Mouse (Mus musculus): ENCODE measurements around the gene Btd. TPM values are rescaled to one million over a fixed set of nuclear protein-coding genes. Genes with fewer than 3 reads are reported as not detected.

The Btd gene
- polyA plus RNA-seq, 1 experiment from 2014 or later: 18.4 TPM

- no peaks in the 10 kb centered on the region for H3K36me3 ChIP-seq (ENCODE audit: control insufficient read depth, insufficient read depth, low read length)
- DNase-seq (ENCODE audit: low spot score) (no peak), ATAC-seq (ENCODE audit: low FRiP score) (no peak)
- H3K9ac ChIP-seq (ENCODE audit: low read depth, low read length): no peak overlapping the region
- no peak overlapping the region for H3K4me3 ChIP-seq (ENCODE audit: low read depth, low read length)
- no peak overlapping the region for H3K27ac ChIP-seq (ENCODE audit: low read depth, low read length)
- no peaks in the 10 kb centered on the region for H3K9me3 ChIP-seq (ENCODE audit: control insufficient read depth, low read length)
- H3K27me3 ChIP-seq (ENCODE audit: control insufficient read depth, insufficient read depth, low read length): no peaks in the 10 kb centered on the region
- WGBS: 96% methylated on average over 1 of the region's 2 CpGs
- no peaks in the 10 kb centered on the region for H3K4me1 ChIP-seq (replicated peaks; ENCODE audit: control insufficient read depth, insufficient read depth, low read length)
- H3K4me2 ChIP-seq (replicated peaks; ENCODE audit: low read depth, low read length): no peak overlapping the region
Observed at GRCm38 (mm10) chr14:31683610-31684009, 42.8 kb downstream of the Btd start.

DNA sequence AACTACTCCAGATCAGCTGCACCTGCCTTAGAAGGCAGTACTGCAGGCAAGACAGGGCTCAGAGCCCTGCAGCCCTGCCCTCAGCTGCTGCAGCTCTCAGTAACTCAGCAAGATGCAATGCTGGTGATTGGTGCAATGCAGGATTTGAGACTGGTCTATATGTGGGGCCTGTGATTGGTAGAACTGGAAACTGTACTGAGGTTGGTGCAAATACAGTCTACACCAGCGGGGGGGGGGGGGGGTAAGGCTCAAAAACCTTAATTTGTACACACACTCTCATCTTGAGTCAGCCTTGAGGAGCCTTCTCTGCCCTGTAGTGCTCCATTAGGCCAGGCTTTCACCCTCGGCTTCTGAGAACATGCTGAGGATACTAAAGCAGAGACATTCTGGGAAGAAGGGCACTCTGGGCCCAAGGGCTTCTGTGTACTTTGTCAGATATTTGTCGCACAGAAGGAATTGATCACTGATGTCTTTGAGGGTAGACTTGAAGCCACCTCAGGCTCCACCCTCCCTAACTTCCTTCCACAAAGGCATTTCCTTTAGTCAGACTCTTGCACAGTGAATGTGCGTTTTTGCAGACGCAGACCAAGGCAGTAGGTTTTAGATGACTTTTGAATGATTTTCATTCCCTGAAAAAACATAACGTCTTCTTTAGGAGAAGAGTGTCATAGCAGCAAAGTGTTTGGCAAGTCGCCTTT, 43.7 kb downstream of the Btd start:
- Histone ChIP-seq H3K36me3 (ENCODE audit: control insufficient read depth, insufficient read depth, low read length) (no peaks in the 10 kb centered on the region), H3K4me3 (ENCODE audit: low read depth, low read length) (no peak overlapping the region), H3K27me3 (ENCODE audit: control insufficient read depth, insufficient read depth, low read length) (no peaks in the 10 kb centered on the region), H3K9me3 (ENCODE audit: control insufficient read depth, low read length) (no peaks in the 10 kb centered on the region), H3K9ac (ENCODE audit: low read depth, low read length) (no peak overlapping the region), H3K4me1 (replicated peaks; ENCODE audit: control insufficient read depth, insufficient read depth, low read length) (no peaks in the 10 kb centered on the region), H3K27ac (ENCODE audit: low read depth, low read length) (no peak overlapping the region), H3K4me2 (replicated peaks; ENCODE audit: low read depth, low read length) (no peak overlapping the region)
- 72% methylated on average over 7 of the region's 7 CpGs for WGBS
- ATAC-seq (ENCODE audit: low FRiP score) (no peak), DNase-seq (ENCODE audit: low spot score) (no peak)

DNA sequence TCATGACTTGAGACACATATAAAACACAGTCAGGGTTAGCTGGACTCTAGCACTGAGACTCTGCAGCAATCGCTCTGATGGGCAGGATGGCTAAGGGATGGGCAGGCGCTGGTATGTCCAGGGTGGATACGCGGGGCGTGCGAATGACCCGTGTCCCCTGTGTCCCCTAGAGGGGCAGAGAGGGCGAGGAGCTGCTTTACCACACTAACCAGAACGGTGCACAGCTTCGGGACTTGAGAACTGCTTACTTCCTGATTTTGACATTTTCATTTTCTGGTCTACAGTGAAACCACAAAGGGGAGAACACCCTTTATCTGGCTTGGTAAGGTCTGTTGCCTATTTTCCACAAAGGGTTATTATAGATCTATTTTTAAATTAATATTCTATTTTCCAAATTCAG, 44.9 kb downstream of the Btd start:
- H3K4me1 ChIP-seq (replicated peaks; ENCODE audit: control insufficient read depth, insufficient read depth, low read length): no peaks in the 10 kb centered on the region
- no peak overlapping the region for H3K27ac ChIP-seq (ENCODE audit: low read depth, low read length)
- ATAC-seq (ENCODE audit: low FRiP score) (no peak), DNase-seq (ENCODE audit: low spot score) (no peak)
- no peak overlapping the region for H3K4me3 ChIP-seq (ENCODE audit: low read depth, low read length)
- H3K9me3 ChIP-seq (ENCODE audit: control insufficient read depth, low read length): no peaks in the 10 kb centered on the region
- H3K27me3 ChIP-seq (ENCODE audit: control insufficient read depth, insufficient read depth, low read length): no peaks in the 10 kb centered on the region
- no peak overlapping the region for H3K9ac ChIP-seq (ENCODE audit: low read depth, low read length)
- WGBS: 84% methylated on average over 10 of the region's 10 CpGs
- H3K36me3 ChIP-seq (ENCODE audit: control insufficient read depth, insufficient read depth, low read length): no peaks in the 10 kb centered on the region
- H3K4me2 ChIP-seq (replicated peaks; ENCODE audit: low read depth, low read length): no peak overlapping the region

DNA sequence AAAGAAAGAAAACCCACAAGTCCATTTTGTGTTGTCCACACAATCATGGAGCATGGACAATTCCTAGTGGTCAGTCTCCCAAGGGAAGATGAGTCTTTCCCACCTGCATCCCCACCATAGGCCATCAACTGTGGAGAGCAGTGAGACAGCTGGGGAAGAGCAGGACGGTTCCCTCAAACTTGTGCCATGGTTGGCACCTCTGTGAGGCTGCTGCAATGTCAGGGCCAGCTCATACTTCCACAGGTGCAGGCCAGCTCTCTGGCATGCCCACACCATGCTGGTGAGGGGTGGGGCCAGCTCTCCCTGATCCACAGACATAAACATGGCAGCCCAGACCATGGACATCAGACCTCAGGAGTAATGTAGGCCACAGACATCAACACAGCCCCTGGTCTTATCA, 45.4 kb downstream of the Btd start:
- no peaks in the 10 kb centered on the region for H3K27me3 ChIP-seq (ENCODE audit: control insufficient read depth, insufficient read depth, low read length)
- ATAC-seq (ENCODE audit: low FRiP score) (no peak), DNase-seq (ENCODE audit: low spot score) (no peak)
- H3K4me1 ChIP-seq (replicated peaks; ENCODE audit: control insufficient read depth, insufficient read depth, low read length): no peaks in the 10 kb centered on the region
- H3K4me3 ChIP-seq (ENCODE audit: low read depth, low read length): no peak overlapping the region
- no peaks in the 10 kb centered on the region for H3K36me3 ChIP-seq (ENCODE audit: control insufficient read depth, insufficient read depth, low read length)
- no peak overlapping the region for H3K27ac ChIP-seq (ENCODE audit: low read depth, low read length)
- no peaks in the 10 kb centered on the region for H3K9me3 ChIP-seq (ENCODE audit: control insufficient read depth, low read length)
- no peak overlapping the region for H3K4me2 ChIP-seq (replicated peaks; ENCODE audit: low read depth, low read length)
- no peak overlapping the region for H3K9ac ChIP-seq (ENCODE audit: low read depth, low read length)
- WGBS: 92% methylated on average over 1 of the region's 1 CpGs

GRCm38 (mm10) chr14:31692536-31692935, 51.7 kb downstream of the Btd start:
- Histone ChIP-seq H3K9me3 (ENCODE audit: control insufficient read depth, low read length) (no peaks in the 10 kb centered on the region), H3K4me1 (replicated peaks; ENCODE audit: control insufficient read depth, insufficient read depth, low read length) (no peaks in the 10 kb centered on the region), H3K4me2 (replicated peaks; ENCODE audit: low read depth, low read length) (no peak overlapping the region), H3K9ac (ENCODE audit: low read depth, low read length) (no peak overlapping the region), H3K27me3 (ENCODE audit: control insufficient read depth, insufficient read depth, low read length) (no peaks in the 10 kb centered on the region), H3K27ac (ENCODE audit: low read depth, low read length) (no peak overlapping the region), H3K36me3 (ENCODE audit: control insufficient read depth, insufficient read depth, low read length) (no peaks in the 10 kb centered on the region), H3K4me3 (ENCODE audit: low read depth, low read length) (no peak overlapping the region)
- DNase-seq (ENCODE audit: low spot score): no peak
- ATAC-seq (ENCODE audit: low FRiP score): no peak
- WGBS: 91% methylated on average over 6 of the region's 6 CpGs

GRCm38 (mm10) chr14:31696206-31696984, 55.6 kb downstream of the Btd start:
- no peak overlapping the region for H3K4me3 ChIP-seq (ENCODE audit: low read depth, low read length)
- ATAC-seq (ENCODE audit: low FRiP score) (no peak), DNase-seq (ENCODE audit: low spot score) (no peak)
- H3K4me2 ChIP-seq (replicated peaks; ENCODE audit: low read depth, low read length): no peak overlapping the region
- no peaks in the 10 kb centered on the region for H3K4me1 ChIP-seq (replicated peaks; ENCODE audit: control insufficient read depth, insufficient read depth, low read length)
- H3K9me3 ChIP-seq (ENCODE audit: control insufficient read depth, low read length): no peaks in the 10 kb centered on the region
- WGBS: 90% methylated on average over 9 of the region's 9 CpGs
- H3K9ac ChIP-seq (ENCODE audit: low read depth, low read length): no peak overlapping the region
- H3K36me3 ChIP-seq (ENCODE audit: control insufficient read depth, insufficient read depth, low read length): no peaks in the 10 kb centered on the region
- no peak overlapping the region for H3K27ac ChIP-seq (ENCODE audit: low read depth, low read length)
- no peaks in the 10 kb centered on the region for H3K27me3 ChIP-seq (ENCODE audit: control insufficient read depth, insufficient read depth, low read length)

DNA sequence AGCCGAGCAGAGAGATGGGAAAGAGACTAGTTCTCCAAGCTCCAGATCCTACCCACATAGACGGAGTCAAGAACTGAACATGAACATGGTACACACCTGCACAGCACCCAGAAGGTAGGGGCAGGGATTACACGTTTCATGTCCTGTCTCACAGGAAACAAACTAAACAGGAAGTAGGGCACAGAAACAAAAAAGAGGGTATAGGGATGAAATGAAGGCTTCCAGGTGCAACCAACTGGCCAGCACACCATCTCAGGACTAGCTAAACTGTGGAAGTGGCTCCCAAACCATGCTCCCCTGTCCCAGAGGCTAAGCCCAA, 56.1 kb downstream of the Btd start:
- ATAC-seq (ENCODE audit: low FRiP score) (no peak), DNase-seq (ENCODE audit: low spot score) (no peak)
- WGBS: 89% methylated on average over 3 of the region's 3 CpGs
- Histone ChIP-seq H3K4me1 (replicated peaks; ENCODE audit: control insufficient read depth, insufficient read depth, low read length) (no peaks in the 10 kb centered on the region), H3K9me3 (ENCODE audit: control insufficient read depth, low read length) (no peaks in the 10 kb centered on the region), H3K9ac (ENCODE audit: low read depth, low read length) (no peak overlapping the region), H3K4me2 (replicated peaks; ENCODE audit: low read depth, low read length) (no peak overlapping the region), H3K27me3 (ENCODE audit: control insufficient read depth, insufficient read depth, low read length) (no peaks in the 10 kb centered on the region), H3K36me3 (ENCODE audit: control insufficient read depth, insufficient read depth, low read length) (no peaks in the 10 kb centered on the region), H3K4me3 (ENCODE audit: low read depth, low read length) (no peak overlapping the region), H3K27ac (ENCODE audit: low read depth, low read length) (no peak overlapping the region)

GRCm38 (mm10) chr14:31697346-31697745, 56.5 kb downstream of the Btd start:
- H3K4me3 ChIP-seq (ENCODE audit: low read depth, low read length): no peak overlapping the region
- H3K27me3 ChIP-seq (ENCODE audit: control insufficient read depth, insufficient read depth, low read length): no peaks in the 10 kb centered on the region
- no peaks in the 10 kb centered on the region for H3K9me3 ChIP-seq (ENCODE audit: control insufficient read depth, low read length)
- H3K36me3 ChIP-seq (ENCODE audit: control insufficient read depth, insufficient read depth, low read length): no peaks in the 10 kb centered on the region
- H3K9ac ChIP-seq (ENCODE audit: low read depth, low read length): no peak overlapping the region
- H3K4me1 ChIP-seq (replicated peaks; ENCODE audit: control insufficient read depth, insufficient read depth, low read length): no peaks in the 10 kb centered on the region
- H3K27ac ChIP-seq (ENCODE audit: low read depth, low read length): no peak overlapping the region
- WGBS: 88% methylated on average over 3 of the region's 3 CpGs
- ATAC-seq (ENCODE audit: low FRiP score) (no peak), DNase-seq (ENCODE audit: low spot score) (no peak)
- no peak overlapping the region for H3K4me2 ChIP-seq (replicated peaks; ENCODE audit: low read depth, low read length)

- Histone ChIP-seq H3K36me3 (ENCODE audit: control insufficient read depth, insufficient read depth, low read length) (no peaks in the 10 kb centered on the region), H3K4me2 (replicated peaks; ENCODE audit: low read depth, low read length) (no peak overlapping the region), H3K27ac (ENCODE audit: low read depth, low read length) (no peak overlapping the region), H3K9ac (ENCODE audit: low read depth, low read length) (no peak overlapping the region), H3K4me1 (replicated peaks; ENCODE audit: control insufficient read depth, insufficient read depth, low read length) (no peaks in the 10 kb centered on the region), H3K9me3 (ENCODE audit: control insufficient read depth, low read length) (no peaks in the 10 kb centered on the region), H3K4me3 (ENCODE audit: low read depth, low read length) (no peak overlapping the region), H3K27me3 (ENCODE audit: control insufficient read depth, insufficient read depth, low read length) (no peaks in the 10 kb centered on the region)
- ATAC-seq (ENCODE audit: low FRiP score) (no peak), DNase-seq (ENCODE audit: low spot score) (no peak)
- WGBS: 93% methylated on average over 4 of the region's 4 CpGs
Observed at GRCm38 (mm10) chr14:31697755-31698154, 56.9 kb downstream of the Btd start.

Data from hindbrain, embryonic 11.5 days (tissue).